Mouse (Mus musculus) forebrain, postnatal 0 days (tissue): Measurements from ENCODE around the gene Cnnm3. TPM values are rescaled to one million over a fixed set of nuclear protein-coding genes. Genes with fewer than 3 reads are reported as not detected.
"Not testable (repeated sequence)": the region's sequence is repeated elsewhere in the genome, so short reads cannot be mapped to it uniquely, and the experiment has no call there.

Source experiments
- ATAC-seq: fragments of 200-750 bp; cut with Nextera tagmentation; 2 replicates; pipeline ENCODE4 v1.8.0; 2017; ENCODE audit warnings: mild to moderate bottlenecking, moderate library complexity
- DNase-seq: peaks from one replicate; pipeline ENCODE4 v3.0.0-alpha.2; 2015
- H3K27ac ChIP-seq: fragments of 300-500 bp; sonication (generic); 2 replicates; pipeline ENCODE4 v1.5.1; 2014; ENCODE audit warnings: low read depth, mild to moderate bottlenecking, antibody characterized with exemption, low read length, moderate library complexity, mixed read lengths
- H3K27me3 ChIP-seq: fragments of 300-500 bp; sonication (generic); 2 replicates; pipeline ENCODE4 v1.6.1; 2014; ENCODE audit warnings: mild to moderate bottlenecking, low read length, mixed read lengths; ENCODE audit not compliant: insufficient read depth
- H3K36me3 ChIP-seq: fragments of 300-500 bp; sonication (generic); 2 replicates; pipeline ENCODE4 v1.6.1; 2014; ENCODE audit warnings: mild to moderate bottlenecking, moderate library complexity; ENCODE audit not compliant: insufficient read depth
- H3K4me1 ChIP-seq: fragments of 300-500 bp; sonication (generic); 2 replicates; pipeline ENCODE4 v1.6.1; 2014; ENCODE audit warnings: antibody characterized with exemption; ENCODE audit not compliant: insufficient read depth
- H3K4me2 ChIP-seq: fragments of 300-500 bp; sonication (generic); 2 replicates; pipeline ENCODE4 v1.6.1; 2014; ENCODE audit warnings: low read depth, mild to moderate bottlenecking, moderate library complexity
- H3K4me3 ChIP-seq: fragments of 300-500 bp; sonication (generic); 2 replicates; pipeline ENCODE4 v1.5.1; 2014; ENCODE audit warnings: low read depth, low read length, mixed read lengths
- H3K9ac ChIP-seq: fragments of 300-500 bp; sonication (generic); 2 replicates; pipeline ENCODE4 v1.6.1; 2014; ENCODE audit warnings: mild to moderate bottlenecking
- H3K9me3 ChIP-seq: fragments of 300-500 bp; sonication (generic); 2 replicates; pipeline ENCODE4 v1.6.1; 2016; ENCODE audit warnings: low read length
- CTCF ChIP-seq: sonication (generic); IDR thresholded peaks from 2 replicates; pipeline ENCODE4 v1.5.1; 2016; ENCODE audit warnings: antibody characterized with exemption, control low read depth, low read depth
- WGBS: fragments of 180-500 bp; shearing (Covaris S2); extraction: QIAGEN DNeasy Blood & Tissue Kit; methylation state at CpG from one replicate; pipeline ENCODE4 v1.1.7; 2014; 5-methylcytosine and 5-hydroxymethylcytosine counted together
- polyA plus RNA-seq: library from polyadenylated mRNA; unstranded; fragments of >200 nt; fragmentation: Nextera tagmentation; extraction: Ambion mirVana; gene quantifications from 2 replicates; pipeline ENCODE4 v1.2.1, GENCODE M21; 2015
- total RNA-seq: library from RNA; depleted of rRNA; stranded (reverse); fragments of >200 nt; gene quantifications from 2 replicates; pipeline ENCODE4 v1.2.3, GENCODE M21; 2014

Cnnm3 gene
- total and polyA plus RNA-seq, 2 experiments from 2014 or later: 4.8 to 29.1 TPM

- Histone ChIP-seq H3K36me3 (peaks cover 7% of the 10 kb centered on the region), H3K4me3 (no peak overlapping the region), H3K4me2 (no peak overlapping the region), H3K9me3 (no peaks in the 10 kb centered on the region), H3K9ac (no peak overlapping the region), H3K27me3 (no peaks in the 10 kb centered on the region), H3K4me1 (no peaks in the 10 kb centered on the region), H3K27ac (no peak overlapping the region)
- DNase-seq: no peak
- no peak for ATAC-seq
- no peak for TF ChIP-seq CTCF
- 82% methylated on average over 11 of the region's 11 CpGs for WGBS
Observed at GRCm38 (mm10) chr1:36535477-36536396, 24.1 kb downstream of the Cnnm3 start.

- DNase-seq (no peak), ATAC-seq (no peak)
- Histone ChIP-seq H3K4me3 (no peak overlapping the region), H3K4me1 (no peaks in the 10 kb centered on the region), H3K36me3 (peaks cover 10% of the 10 kb centered on the region), H3K4me2 (no peak overlapping the region), H3K9me3 (no peaks in the 10 kb centered on the region), H3K27ac (no peak overlapping the region), H3K9ac (no peak overlapping the region), H3K27me3 (no peaks in the 10 kb centered on the region)
- 86% methylated on average over 8 of the region's 8 CpGs for WGBS
- TF ChIP-seq CTCF: no peak
Observed at GRCm38 (mm10) chr1:36536397-36536728, 24.7 kb downstream of the Cnnm3 start.

GRCm38 (mm10) chr1:36536783-36537182 lies 25.1 kb downstream of the Cnnm3 start, which contains the start of gene Ankrd23:
Ankrd23 (minus strand) TSS chr1:36536883.
- not testable (repeated sequence) for H3K4me3 ChIP-seq, H3K4me1 ChIP-seq, H3K27me3 ChIP-seq, H3K9ac ChIP-seq, H3K9me3 ChIP-seq, H3K4me2 ChIP-seq, DNase-seq, ATAC-seq, H3K27ac ChIP-seq
- WGBS: 97% methylated on average over 9 of the region's 9 CpGs
- H3K36me3 ChIP-seq: peaks cover 14% of the 10 kb centered on the region

GRCm38 (mm10) chr1:36538727-36539126 lies 27.1 kb downstream of the Cnnm3 start:
- WGBS: 79% methylated on average over 4 of the region's 4 CpGs
- ATAC-seq (no peak), DNase-seq (no peak)
- TF ChIP-seq CTCF: no peak
- Histone ChIP-seq H3K4me1 (no peaks in the 10 kb centered on the region), H3K36me3 (peaks cover 16% of the 10 kb centered on the region), H3K4me3 (no peak overlapping the region), H3K4me2 (no peak overlapping the region), H3K27me3 (no peaks in the 10 kb centered on the region), H3K9me3 (no peaks in the 10 kb centered on the region), H3K27ac (no peak overlapping the region), H3K9ac (no peak overlapping the region)

GRCm38 (mm10) chr1:36539186-36539585 lies 27.5 kb downstream of the Cnnm3 start, which contains the start of gene Gm42417:
Gm42417 (minus strand) TSS chr1:36539429.
- DNase-seq: no peak

GRCm38 (mm10) chr1:36540132-36540531 lies 28.5 kb downstream of the Cnnm3 start:
- no peak for DNase-seq
- Histone ChIP-seq H3K4me3 (no peak overlapping the region), H3K36me3 (peaks cover 16% of the 10 kb centered on the region), H3K9me3 (no peaks in the 10 kb centered on the region), H3K27ac (no peak overlapping the region), H3K27me3 (no peaks in the 10 kb centered on the region), H3K4me2 (no peak overlapping the region), H3K4me1 (no peaks in the 10 kb centered on the region), H3K9ac (no peak overlapping the region)
- WGBS: 90% methylated on average over 11 of the region's 11 CpGs
- no peak for TF ChIP-seq CTCF
- ATAC-seq: no peak

More at GRCm38 (mm10) chr1:36539186-36539585, 27.5 kb downstream of the Cnnm3 start, which contains the start of gene Gm42417:
- TF ChIP-seq CTCF: no peak
- H3K27me3 ChIP-seq: no peaks in the 10 kb centered on the region
- ATAC-seq: no peak
- no peak within 1 kb of the TSS for H3K27ac ChIP-seq
- H3K4me3 ChIP-seq: no peak within 1 kb of the TSS
- H3K9me3 ChIP-seq: no peaks in the 10 kb centered on the region
- peaks cover 16% of the 10 kb centered on the region for H3K36me3 ChIP-seq
- no peaks in the 10 kb centered on the region for H3K4me1 ChIP-seq
- no peak within 1 kb of the TSS for H3K9ac ChIP-seq
- H3K4me2 ChIP-seq: no peak within 1 kb of the TSS
- 76% methylated on average over 9 of the region's 9 CpGs for WGBS

- Histone ChIP-seq H3K9me3 (no peaks in the 10 kb centered on the region), H3K4me2 (no peak overlapping the region), H3K9ac (no peak overlapping the region), H3K36me3 (peaks cover 16% of the 10 kb centered on the region), H3K27me3 (no peaks in the 10 kb centered on the region), H3K4me3 (no peak overlapping the region), H3K4me1 (no peaks in the 10 kb centered on the region), H3K27ac (no peak overlapping the region)
- ATAC-seq: no peak
- DNase-seq: no peak
- TF ChIP-seq CTCF: no peak
- WGBS: 93% methylated on average over 12 of the region's 12 CpGs
Observed at GRCm38 (mm10) chr1:36540807-36541206, 29.1 kb downstream of the Cnnm3 start.
